Mouse (Mus musculus): ENCODE measurements around the gene Nudt6. TPM values are rescaled to one million over a fixed set of nuclear protein-coding genes. Genes with fewer than 3 reads are reported as not detected.

Gene Nudt6
- 3.6 and 3.9 TPM in 2 replicates for polyA plus RNA-seq (2012; rRNA removed)
- 4.8 and 5.2 TPM in 2 replicates for polyA plus RNA-seq (2014; fragmentation: Nextera tagmentation; extraction: Ambion mirVana)

- Histone ChIP-seq H3K27me3 (ENCODE audit: control insufficient read depth, insufficient read depth, low read length) (no peaks in the 10 kb centered on the region), H3K36me3 (replicated peaks; ENCODE audit: control insufficient read depth, insufficient read depth, low read depth) (no peaks in the 10 kb centered on the region), H3K4me3 (ENCODE audit: insufficient read depth in 1 of 2, low read depth in 2 of 2, low read length in 2 of 2) (peak within 1 kb of the TSS; percentile 87 to 95), H3K27ac (peak within 1 kb of the TSS; percentile 83), H3K4me2 (ENCODE audit: low read depth) (peak within 1 kb of the TSS; percentile 85), H3K9me3 (ENCODE audit: control insufficient read depth, low read length) (no peaks in the 10 kb centered on the region), H3K4me1 (replicated peaks; ENCODE audit: control insufficient read depth in 2 of 2, insufficient read depth in 2 of 2, low read length in 1 of 2) (peaks cover 10 to 11% of the 10 kb centered on the region in 2 experiments), H3K9ac (replicated peaks) (peak within 1 kb of the TSS; percentile 86)
- DNase-seq (ENCODE audit: low read depth in 3 of 3, low spot score in 3 of 3): peak; percentile 77 to 78 (median 78)
- WGBS (ENCODE audit: insufficient replicate concordance): under 1% methylated on average over 50 of the region's 50 CpGs
- ATAC-seq (ENCODE audit: insufficient read depth): peak; percentile 79
- TF ChIP-seq CTCF (IDR thresholded peaks at IDR 0.05; ENCODE audit: low read depth) (0 out of 2 replicates have a peak, but pooled peaks have one; percentile 9), EP300 (IDR thresholded peaks at IDR 0.05; ENCODE audit: low read depth) (0 out of 2 replicates have a peak, but pooled peaks have one; percentile 25)
These were observed at the start of gene Nudt6 for GRCm38 (mm10) chr3:37420072-37420471. Gene Nudt6, minus strand, starts transcription at chr3:37420211.

GRCm38 (mm10) chr3:37469353-37469752 is 49.3 kb upstream of the Nudt6 start:
- no peaks in the 10 kb centered on the region; the same call in 1 of the 2 replicates for H3K36me3 ChIP-seq (replicated peaks; ENCODE audit: control insufficient read depth, insufficient read depth, low read depth)
- H3K4me3 ChIP-seq (ENCODE audit: insufficient read depth in 1 of 2, low read depth in 2 of 2, low read length in 2 of 2): no peak overlapping the region
- no peak overlapping the region for H3K4me2 ChIP-seq (ENCODE audit: low read depth)
- H3K9ac ChIP-seq (replicated peaks): no peak overlapping the region
- peak; percentile 65; the same call in 1 of the 2 replicates for ATAC-seq (ENCODE audit: insufficient read depth)
- H3K27me3 ChIP-seq (ENCODE audit: control insufficient read depth, insufficient read depth, low read length): no peaks in the 10 kb centered on the region
- no peak for TF ChIP-seq CTCF (IDR thresholded peaks at IDR 0.05; ENCODE audit: low read depth)
- peak; percentile 42 for TF ChIP-seq EP300 (IDR thresholded peaks at IDR 0.05; ENCODE audit: low read depth)
- no peaks in the 10 kb centered on the region for H3K9me3 ChIP-seq (ENCODE audit: control insufficient read depth, low read length)
- peaks cover 2% of the 10 kb centered on the region in 2 experiments; a peak in 2 of 4 replicates for H3K4me1 ChIP-seq (replicated peaks; ENCODE audit: control insufficient read depth in 2 of 2, insufficient read depth in 2 of 2, low read length in 1 of 2)
- peak in 2 of 3 experiments; percentile 15 to 25 for DNase-seq (ENCODE audit: low read depth in 3 of 3, low spot score in 3 of 3)
- 38% methylated on average over 4 of the region's 4 CpGs for WGBS (ENCODE audit: insufficient replicate concordance)
- no peak overlapping the region for H3K27ac ChIP-seq

DNA sequence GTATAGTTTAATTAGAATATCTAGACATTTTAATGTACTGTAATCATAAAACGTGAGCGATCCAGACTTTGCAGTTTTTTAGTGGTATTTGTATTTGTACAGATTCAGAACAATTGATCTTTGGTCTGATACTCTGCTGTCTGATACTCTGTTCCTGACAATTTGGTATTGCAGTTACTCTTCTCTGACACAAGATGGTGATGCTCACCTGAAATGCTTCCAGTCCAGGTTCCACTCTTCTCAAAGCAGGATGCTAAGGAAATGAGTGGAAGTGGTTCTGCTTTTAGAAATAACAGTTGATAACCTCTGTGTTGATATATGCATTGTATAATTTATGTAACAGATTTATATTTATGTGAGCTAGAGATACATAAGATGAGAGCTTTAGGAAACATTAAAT is 48.2 kb upstream of the Nudt6 start:
- Histone ChIP-seq H3K9ac (replicated peaks) (no peak overlapping the region), H3K27me3 (ENCODE audit: control insufficient read depth, insufficient read depth, low read length) (no peaks in the 10 kb centered on the region), H3K27ac (no peak overlapping the region), H3K4me2 (ENCODE audit: low read depth) (no peak overlapping the region), H3K4me1 (replicated peaks; ENCODE audit: control insufficient read depth in 2 of 2, insufficient read depth in 2 of 2, low read length in 1 of 2) (peaks cover 2% of the 10 kb centered on the region in 2 experiments; a peak in 2 of 4 replicates), H3K4me3 (ENCODE audit: insufficient read depth in 1 of 2, low read depth in 2 of 2, low read length in 2 of 2) (no peak overlapping the region), H3K36me3 (replicated peaks; ENCODE audit: control insufficient read depth, insufficient read depth, low read depth) (no peaks in the 10 kb centered on the region; the same call in 1 of the 2 replicates), H3K9me3 (ENCODE audit: control insufficient read depth, low read length) (no peaks in the 10 kb centered on the region)
- DNase-seq (ENCODE audit: low read depth in 3 of 3, low spot score in 3 of 3) (peak in 1 of 3 experiments; percentile 5), ATAC-seq (ENCODE audit: insufficient read depth) (no peak)
- no peak for TF ChIP-seq EP300 (IDR thresholded peaks at IDR 0.05; ENCODE audit: low read depth)
- TF ChIP-seq CTCF (IDR thresholded peaks at IDR 0.05; ENCODE audit: low read depth): peak; percentile 62
- 77% methylated on average over 2 of the region's 2 CpGs for WGBS (ENCODE audit: insufficient replicate concordance)

DNA sequence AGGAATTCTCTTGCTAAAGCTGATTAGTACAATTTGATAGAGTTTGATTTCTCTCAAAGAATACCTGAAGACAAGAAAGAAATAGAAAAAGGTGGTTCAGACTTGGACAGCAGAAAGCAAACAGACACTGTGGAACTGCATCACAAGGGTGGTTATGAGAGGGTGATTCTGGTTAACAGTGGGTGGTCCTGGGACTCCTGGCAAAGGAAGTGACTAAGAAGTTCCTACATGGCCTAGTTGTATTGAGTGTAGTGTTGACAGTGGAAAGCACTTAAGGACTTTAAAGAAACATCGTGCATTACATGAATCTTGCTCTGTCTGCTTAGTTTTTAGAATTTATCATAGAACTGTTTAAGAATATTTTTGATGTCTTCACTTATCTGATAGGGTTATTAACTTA is 36.0 kb upstream of the Nudt6 start:
- no peak overlapping the region for H3K27ac ChIP-seq
- no peaks in the 10 kb centered on the region for H3K4me1 ChIP-seq (replicated peaks; ENCODE audit: control insufficient read depth in 2 of 2, insufficient read depth in 2 of 2, low read length in 1 of 2)
- H3K9ac ChIP-seq (replicated peaks): no peak overlapping the region
- no peak for DNase-seq (ENCODE audit: low read depth in 3 of 3, low spot score in 3 of 3)
- no peak for TF ChIP-seq CTCF (IDR thresholded peaks at IDR 0.05; ENCODE audit: low read depth)
- TF ChIP-seq EP300 (IDR thresholded peaks at IDR 0.05; ENCODE audit: low read depth): no peak
- no peak overlapping the region for H3K4me3 ChIP-seq (ENCODE audit: insufficient read depth in 1 of 2, low read depth in 2 of 2, low read length in 2 of 2)
- no peaks in the 10 kb centered on the region for H3K27me3 ChIP-seq (ENCODE audit: control insufficient read depth, insufficient read depth, low read length)
- WGBS (ENCODE audit: insufficient replicate concordance): 80% methylated on average over 1 of the region's 1 CpGs
- H3K4me2 ChIP-seq (ENCODE audit: low read depth): no peak overlapping the region
- no peak for ATAC-seq (ENCODE audit: insufficient read depth)
- no peaks in the 10 kb centered on the region for H3K9me3 ChIP-seq (ENCODE audit: control insufficient read depth, low read length)
- peaks cover 5% of the 10 kb centered on the region; the same call in 1 of the 2 replicates for H3K36me3 ChIP-seq (replicated peaks; ENCODE audit: control insufficient read depth, insufficient read depth, low read depth)

DNA sequence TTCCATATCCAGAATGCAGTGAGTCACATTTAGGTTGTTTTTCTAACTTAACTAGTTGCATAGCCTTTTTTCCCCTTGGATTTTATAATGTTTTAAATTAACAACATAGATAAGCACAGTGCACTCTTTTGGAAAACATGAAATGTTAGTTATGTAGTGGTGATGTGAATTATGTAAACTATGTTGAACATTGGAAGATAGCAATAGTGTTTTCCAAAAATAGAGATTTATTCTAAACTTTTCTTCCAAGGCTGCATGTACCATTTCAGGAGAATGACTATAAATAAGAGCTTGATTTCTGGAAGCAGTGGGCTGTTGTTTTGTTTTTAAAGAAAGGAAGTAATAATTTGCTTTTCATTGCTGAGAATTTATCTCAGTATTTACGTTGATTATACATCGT is 23.4 kb upstream of the Nudt6 start:
- H3K36me3 ChIP-seq (replicated peaks; ENCODE audit: control insufficient read depth, insufficient read depth, low read depth): no peaks in the 10 kb centered on the region; the same call in 1 of the 2 replicates
- ATAC-seq (ENCODE audit: insufficient read depth) (no peak), DNase-seq (ENCODE audit: low read depth in 3 of 3, low spot score in 3 of 3) (no peak)
- H3K4me3 ChIP-seq (ENCODE audit: insufficient read depth in 1 of 2, low read depth in 2 of 2, low read length in 2 of 2): no peak overlapping the region
- H3K27ac ChIP-seq: no peak overlapping the region
- H3K4me1 ChIP-seq (replicated peaks; ENCODE audit: control insufficient read depth in 2 of 2, insufficient read depth in 2 of 2, low read length in 1 of 2): no peaks in the 10 kb centered on the region
- H3K9ac ChIP-seq (replicated peaks): no peak overlapping the region
- H3K9me3 ChIP-seq (ENCODE audit: control insufficient read depth, low read length): no peaks in the 10 kb centered on the region
- TF ChIP-seq CTCF (IDR thresholded peaks at IDR 0.05; ENCODE audit: low read depth) (no peak), EP300 (IDR thresholded peaks at IDR 0.05; ENCODE audit: low read depth) (no peak)
- H3K27me3 ChIP-seq (ENCODE audit: control insufficient read depth, insufficient read depth, low read length): no peaks in the 10 kb centered on the region
- no peak overlapping the region for H3K4me2 ChIP-seq (ENCODE audit: low read depth)
- 83% methylated on average over 2 of the region's 2 CpGs for WGBS (ENCODE audit: insufficient replicate concordance)

Measured in liver, embryonic 14.5 days (tissue).